Mouse (Mus musculus): Measurements from ENCODE around the gene Actr10.

The Actr10 gene

GRCm38 (mm10) chr12:70968141-70968790 is 30.6 kb downstream of the Actr10 start:
- DNase-seq (ENCODE audit: low spot score): peak; percentile 90

- DNase-seq (ENCODE audit: low spot score): peak; percentile 97
Observed at GRCm38 (mm10) chr12:70968791-70969307, 31.2 kb downstream of the Actr10 start.

GRCm38 (mm10) chr12:70969485-70970184 is 32.0 kb downstream of the Actr10 start:
- DNase-seq (ENCODE audit: low spot score): peak; percentile 90

- DNase-seq (ENCODE audit: low spot score): peak; percentile 27
Observed at GRCm38 (mm10) chr12:70973831-70974230, 36.2 kb downstream of the Actr10 start.

- DNase-seq (ENCODE audit: low spot score): peak; percentile 98
Observed at GRCm38 (mm10) chr12:70974441-70975266, 37.0 kb downstream of the Actr10 start, which contains the start of gene Psma3. Gene Psma3 (plus strand): TSS chr12:70974621.

- peak; percentile 36 for DNase-seq (ENCODE audit: low spot score)
Observed at GRCm38 (mm10) chr12:70975406-70975805, 37.7 kb downstream of the Actr10 start.

DNA sequence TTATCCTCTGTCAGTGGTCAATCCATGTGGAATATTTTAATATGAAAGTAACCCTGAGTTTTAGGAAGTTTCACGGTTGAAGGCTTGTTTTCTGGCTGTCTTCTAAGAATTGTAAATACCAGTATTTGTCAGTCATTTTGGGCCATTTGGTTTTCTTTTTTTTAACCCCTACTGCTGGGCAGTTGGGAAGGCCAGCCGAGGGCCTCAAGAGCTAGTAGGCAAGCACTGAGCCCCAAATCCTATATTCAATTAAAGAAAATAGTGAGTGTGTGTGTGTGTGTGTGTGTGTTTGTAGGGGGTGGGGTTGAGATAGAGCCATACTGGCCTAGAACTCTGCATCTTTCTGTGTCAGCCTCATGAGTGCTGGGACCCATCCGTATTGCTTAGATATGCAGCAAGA is 38.2 kb downstream of the Actr10 start:
- no peak for DNase-seq (ENCODE audit: low spot score)

DNA sequence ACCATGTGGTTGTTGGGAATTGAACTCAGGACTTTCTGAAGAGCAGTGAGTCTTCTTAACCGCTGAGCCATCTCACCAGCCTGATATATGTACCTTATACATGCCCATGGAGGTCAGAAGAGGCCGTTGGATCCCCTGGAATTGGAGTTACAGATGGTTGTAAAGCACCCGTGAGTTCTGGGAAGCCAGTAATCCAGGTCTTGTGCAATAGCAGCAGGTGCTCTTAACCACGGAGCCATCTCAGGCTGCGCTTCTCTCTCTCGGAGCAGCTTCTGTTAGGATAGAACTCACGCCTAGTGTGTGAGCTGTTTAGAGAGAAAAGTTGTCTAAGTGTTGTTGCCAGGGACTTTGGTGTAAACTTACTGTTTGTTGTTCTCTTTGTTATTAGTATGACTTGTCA is 40.7 kb downstream of the Actr10 start:
- no peak for DNase-seq (ENCODE audit: low spot score)

DNA sequence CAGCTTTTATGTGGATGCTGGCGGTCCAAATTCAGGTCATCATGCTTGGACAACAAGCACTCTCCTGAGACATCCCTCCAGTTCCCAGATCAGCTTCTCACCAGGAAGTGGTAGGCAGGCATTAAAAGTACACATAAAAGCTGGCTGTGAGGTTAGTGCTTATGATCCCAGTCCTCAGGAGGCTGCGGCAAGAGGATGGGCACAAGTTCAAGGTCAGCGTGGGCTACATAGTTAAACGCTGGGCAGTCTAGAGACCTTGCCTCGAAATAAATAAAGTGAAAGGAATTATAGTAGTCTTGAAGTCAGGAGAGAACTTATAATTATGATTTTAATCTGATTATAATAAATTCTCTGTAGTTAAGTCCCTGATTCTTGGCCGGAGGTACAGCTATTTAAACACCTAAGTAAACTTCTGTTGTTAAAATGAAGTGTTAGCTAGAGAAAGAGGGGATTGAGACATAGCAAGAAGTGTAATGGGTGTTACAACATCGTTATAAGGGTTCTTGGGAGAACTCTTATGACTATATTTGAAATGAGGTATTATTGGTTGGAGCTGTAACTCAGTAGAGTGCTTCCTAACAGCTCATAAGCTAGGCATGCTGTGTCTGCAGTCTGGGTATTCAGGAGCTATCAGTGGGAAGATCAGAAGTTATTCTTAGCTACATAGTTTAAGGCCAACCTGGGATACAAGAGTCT is 47.3 kb downstream of the Actr10 start:
- DNase-seq (ENCODE audit: low spot score): no peak

- DNase-seq (ENCODE audit: low spot score): no peak
Observed at GRCm38 (mm10) chr12:70997225-70997624, 59.6 kb downstream of the Actr10 start.

DNA sequence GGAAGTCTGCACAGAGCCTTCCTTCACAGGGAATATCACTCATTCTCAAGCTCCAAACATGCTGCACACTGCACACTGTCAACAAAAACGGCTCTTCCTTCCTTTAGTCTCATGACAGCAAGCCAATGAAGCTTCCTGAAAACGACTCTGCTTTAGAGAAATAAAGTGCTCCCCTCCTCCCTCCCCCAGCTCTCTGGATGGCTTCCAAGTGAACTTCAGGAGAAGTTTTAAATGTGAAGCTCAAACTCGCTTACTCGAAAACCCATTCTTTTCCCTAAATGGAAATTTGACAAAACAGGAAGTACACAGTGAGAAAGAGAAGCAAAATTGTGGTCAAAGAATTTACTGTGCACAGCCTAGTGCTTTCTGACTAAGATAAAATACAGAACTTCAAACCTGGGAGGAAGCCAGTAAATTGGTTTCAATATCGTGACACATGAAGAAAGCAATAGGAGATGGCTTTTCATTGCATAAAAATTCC is 61.8 kb downstream of the Actr10 start:
- no peak for DNase-seq (ENCODE audit: low spot score)

- DNase-seq (ENCODE audit: low spot score): no peak
Observed at GRCm38 (mm10) chr12:71000344-71000743, 62.7 kb downstream of the Actr10 start.

DNA sequence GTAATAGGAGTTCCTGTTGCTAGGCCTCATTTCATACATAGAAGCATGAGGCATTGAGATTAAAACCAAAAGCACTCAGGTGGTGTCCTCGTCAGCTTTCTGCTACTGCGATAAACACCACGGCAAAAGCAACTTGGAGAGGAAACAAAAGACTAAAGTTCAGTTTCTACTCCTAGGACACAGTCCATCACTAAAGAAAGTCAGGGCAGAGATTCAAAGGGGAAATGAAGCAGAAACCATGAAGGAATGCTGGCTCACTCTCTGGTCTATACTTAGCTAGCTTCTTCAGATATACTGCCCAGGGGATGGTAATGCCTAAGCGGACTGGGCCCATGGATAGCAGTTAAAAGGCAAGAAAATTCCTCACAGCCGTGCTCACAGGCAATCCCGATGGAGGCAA is 63.8 kb downstream of the Actr10 start:
- DNase-seq (ENCODE audit: low spot score): no peak

DNA sequence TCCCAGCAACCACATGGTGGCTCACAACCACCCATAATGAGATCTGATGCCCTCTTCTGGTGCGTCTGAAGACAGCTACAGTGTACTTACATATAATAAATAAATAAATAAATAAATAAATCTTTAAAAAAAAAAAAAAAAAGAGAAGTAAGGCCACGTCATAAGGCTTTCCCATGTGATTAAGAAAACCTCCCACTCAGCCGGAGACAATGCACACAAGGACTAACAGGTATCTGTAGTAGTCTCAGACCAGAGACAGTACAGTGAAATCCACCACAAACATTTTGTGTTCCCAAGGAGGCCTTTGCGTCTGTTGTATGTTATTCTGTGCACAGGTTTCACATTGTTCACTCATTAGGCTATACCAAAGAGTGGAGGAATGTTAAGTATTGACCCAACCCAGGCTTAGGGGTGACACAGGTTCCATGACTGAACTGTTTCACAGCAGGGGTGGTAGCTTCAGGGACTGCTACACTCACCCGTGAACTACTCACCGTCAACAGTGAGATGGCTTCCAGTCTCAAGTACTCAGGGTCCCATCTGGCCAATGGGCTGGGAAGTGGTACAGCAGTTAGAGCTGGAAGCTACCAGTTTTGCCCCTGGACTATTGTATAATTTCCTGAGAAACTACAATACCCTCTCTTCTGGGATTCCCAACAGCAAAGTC is 66.2 kb downstream of the Actr10 start:
- DNase-seq (ENCODE audit: low spot score): no peak

DNA sequence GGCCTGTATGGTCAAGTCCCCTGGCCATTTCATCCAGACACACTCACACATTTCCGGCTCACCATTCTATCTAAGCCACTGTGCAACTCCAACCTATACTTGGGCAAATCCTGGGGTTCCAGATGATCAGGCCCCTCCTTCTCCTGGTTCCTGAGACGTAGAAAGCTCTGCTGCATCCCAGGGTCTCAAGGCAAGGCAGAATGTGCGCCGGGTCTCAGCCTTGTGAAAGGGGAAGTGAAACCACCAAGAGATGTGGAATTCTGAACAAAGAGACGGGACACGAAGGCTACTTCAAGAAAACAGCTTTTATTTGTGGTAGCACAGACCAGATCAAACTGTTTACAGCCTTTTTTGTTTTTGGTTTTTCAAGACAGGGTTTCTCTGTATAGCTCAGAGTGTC is 68.5 kb downstream of the Actr10 start:
- no peak for DNase-seq (ENCODE audit: low spot score)

DNA sequence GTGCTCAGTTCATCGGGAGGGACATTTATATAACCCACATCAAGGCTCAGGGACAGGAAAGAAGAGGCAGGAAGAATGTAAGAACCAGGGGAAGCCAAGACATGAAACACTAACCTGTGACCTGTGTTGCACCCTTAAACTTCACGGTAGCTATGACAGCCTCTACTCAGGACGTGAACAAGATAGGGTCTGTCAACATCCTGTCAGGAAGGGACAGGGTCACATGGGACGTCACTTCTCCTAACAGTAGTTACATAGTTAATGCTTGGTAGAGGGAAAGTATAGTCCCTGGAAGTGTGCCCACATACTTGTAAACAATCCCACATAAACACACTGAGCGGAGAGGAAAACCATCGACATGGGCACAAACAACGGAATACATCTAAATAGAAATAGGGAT is 69.2 kb downstream of the Actr10 start:
- DNase-seq (ENCODE audit: low spot score): no peak

GRCm38 (mm10) chr12:71009769-71010168 is 72.1 kb downstream of the Actr10 start:
- DNase-seq (ENCODE audit: low spot score): peak; percentile 26

Measured in MN1 (cell line).